Mouse (Mus musculus): ENCODE data around the gene Clns1a. TPM values are rescaled to one million over a fixed set of nuclear protein-coding genes. Genes with fewer than 3 reads are reported as not detected.

Gene Clns1a
- polyA plus RNA-seq, 1 experiment from 2014 or later: 204 TPM

Other genes with a start within 250 kb of the Clns1a start
- 2.1 and 2.2 TPM in 2 replicates for gene Kctd14, start 245.3 kb upstream of the Clns1a start, polyA plus RNA-seq (2015; fragmentation: Nextera tagmentation; extraction: Ambion mirVana)
- gene Ints4, start 215.7 kb upstream of the Clns1a start, polyA plus RNA-seq (2015; fragmentation: Nextera tagmentation; extraction: Ambion mirVana): 46.8 and 46.9 TPM in 2 replicates
- 54.2 and 55.3 TPM in 2 replicates for gene Aamdc, start 117.1 kb upstream of the Clns1a start, polyA plus RNA-seq (2015; fragmentation: Nextera tagmentation; extraction: Ambion mirVana)
- 34.5 and 39.9 TPM in 2 replicates for gene Rsf1, start 116.7 kb upstream of the Clns1a start, polyA plus RNA-seq (2015; fragmentation: Nextera tagmentation; extraction: Ambion mirVana)
- gene Aqp11, start 41.7 kb downstream of the Clns1a start, polyA plus RNA-seq (2015; fragmentation: Nextera tagmentation; extraction: Ambion mirVana): 7.6 and 9.7 TPM in 2 replicates
- 132 and 143 TPM in 2 replicates for gene Pak1, start 91.9 kb downstream of the Clns1a start, polyA plus RNA-seq (2015; fragmentation: Nextera tagmentation; extraction: Ambion mirVana)
- not detected in 2 replicates for gene Gdpd4, start 223.3 kb downstream of the Clns1a start, polyA plus RNA-seq (2015; fragmentation: Nextera tagmentation; extraction: Ambion mirVana)